Mouse (Mus musculus) embryo, embryonic 11.5 days (tissue): Measurements from ENCODE around the gene D10Wsu102e.

ENCODE experiments used
- DNase-seq: peaks from one replicate; pipeline ENCODE4 v3.0.0-alpha.2; 2012; ENCODE audit warnings: low read depth, low spot score

Gene D10Wsu102e

DNA sequence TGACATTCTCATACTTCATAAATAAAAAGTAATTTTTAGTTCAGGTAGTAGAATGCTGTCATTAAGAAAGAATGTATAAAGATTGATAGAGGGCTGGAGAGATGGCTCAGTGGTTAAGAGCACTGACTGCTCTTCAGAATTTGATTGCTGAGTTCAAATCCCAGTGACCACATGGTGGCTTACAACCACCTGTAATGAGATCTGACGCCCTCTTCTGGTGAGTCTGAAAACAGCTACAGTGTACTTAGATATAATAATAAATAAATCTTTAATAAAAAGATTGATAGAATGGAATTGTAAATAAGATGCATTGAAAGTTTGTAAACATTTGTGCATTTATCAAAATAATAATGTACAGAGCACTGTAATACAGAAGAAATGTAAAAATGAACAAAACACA lies 176.4 kb downstream of the D10Wsu102e start:
- no peak for DNase-seq
